Mouse (Mus musculus) MN1 (cell line): Measurements from ENCODE around the gene Abhd14a.

Experiments used
- DNase-seq: peaks from one replicate; pipeline ENCODE4 v3.0.0-alpha.2; 2016; ENCODE audit warnings: low spot score

Gene Abhd14a

GRCm38 (mm10) chr9:106452351-106452750 lies 4.9 kb upstream of the Abhd14a start:
- DNase-seq, result no peak

- no peak for DNase-seq
Measured at GRCm38 (mm10) chr9:106451899-106452298, 4.4 kb upstream of the Abhd14a start.

GRCm38 (mm10) chr9:106451298-106451697 lies 3.8 kb upstream of the Abhd14a start:
- DNase-seq, result no peak

GRCm38 (mm10) chr9:106450661-106451060 lies 3.2 kb upstream of the Abhd14a start:
- DNase-seq, result peak; percentile 49

GRCm38 (mm10) chr9:106449947-106450346 lies 2.5 kb upstream of the Abhd14a start:
- no peak for DNase-seq

GRCm38 (mm10) chr9:106448498-106449031 lies 1.1 kb upstream of the Abhd14a start:
- peak; percentile 77 for DNase-seq

GRCm38 (mm10) chr9:106447951-106448350 lies 473 bp upstream of the Abhd14a start:
- DNase-seq, result no peak

GRCm38 (mm10) chr9:106444836-106445235 lies 2.6 kb downstream of the Abhd14a start:
- DNase-seq, result no peak

- DNase-seq, result no peak
Measured at GRCm38 (mm10) chr9:106442680-106443079, 4.8 kb downstream of the Abhd14a start.

GRCm38 (mm10) chr9:106436566-106436965 lies 10.9 kb downstream of the Abhd14a start:
- no peak for DNase-seq

- DNase-seq, result no peak
Measured at GRCm38 (mm10) chr9:106433389-106433788, 14.1 kb downstream of the Abhd14a start.

GRCm38 (mm10) chr9:106430015-106430264 lies 17.5 kb downstream of the Abhd14a start:
- no peak for DNase-seq

- peak; percentile 94 for DNase-seq
Measured at GRCm38 (mm10) chr9:106429221-106430014, 18.1 kb downstream of the Abhd14a start, which contains the start of gene Rpl29. TSS of gene Rpl29 (plus strand) at chr9:106429454.

GRCm38 (mm10) chr9:106428719-106429220 lies 18.7 kb downstream of the Abhd14a start:
- DNase-seq, result no peak

- DNase-seq, result peak; percentile 88
Measured at GRCm38 (mm10) chr9:106421865-106422160, 25.7 kb downstream of the Abhd14a start.

- no peak for DNase-seq
Measured at GRCm38 (mm10) chr9:106421033-106421864, 26.2 kb downstream of the Abhd14a start.

- DNase-seq, result no peak
Measured at GRCm38 (mm10) chr9:106420608-106421007, 26.9 kb downstream of the Abhd14a start.

- DNase-seq, result peak; percentile 79
Measured at GRCm38 (mm10) chr9:106417841-106418625, 29.4 kb downstream of the Abhd14a start.

- no peak for DNase-seq
Measured at GRCm38 (mm10) chr9:106416826-106417225, 30.7 kb downstream of the Abhd14a start.

GRCm38 (mm10) chr9:106413606-106414005 lies 33.9 kb downstream of the Abhd14a start:
- no peak for DNase-seq

GRCm38 (mm10) chr9:106412210-106412609 lies 35.3 kb downstream of the Abhd14a start:
- no peak for DNase-seq

- no peak for DNase-seq
Measured at GRCm38 (mm10) chr9:106411729-106412128, 35.7 kb downstream of the Abhd14a start.
